Mouse (Mus musculus) retina, postnatal 1 day (tissue): ENCODE results near the gene Man1c1.

Source experiments
- DNase-seq: peaks from one replicate; pipeline ENCODE4 v3.0.0-alpha.2; 2012

Man1c1 gene

DNA sequence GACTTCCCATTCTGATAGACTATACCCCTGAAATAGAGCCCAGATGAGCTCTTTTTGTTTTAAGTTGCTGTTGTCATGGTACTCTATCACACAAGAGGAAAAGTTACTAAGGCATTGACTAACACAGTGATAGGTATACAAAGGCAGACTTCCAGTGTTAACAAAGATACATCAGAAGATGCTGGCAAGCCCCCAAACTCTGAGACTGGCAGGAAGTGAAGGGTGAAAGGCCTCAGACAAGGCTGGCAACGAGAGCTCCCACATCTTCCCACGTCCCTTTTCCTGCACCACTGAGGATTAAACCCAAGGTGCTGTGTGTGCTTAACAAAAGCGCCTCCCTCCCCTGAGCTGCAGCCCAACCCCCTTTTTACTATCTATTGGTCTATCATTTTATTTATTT, 19.2 kb upstream of the Man1c1 start:
- no peak for DNase-seq

DNA sequence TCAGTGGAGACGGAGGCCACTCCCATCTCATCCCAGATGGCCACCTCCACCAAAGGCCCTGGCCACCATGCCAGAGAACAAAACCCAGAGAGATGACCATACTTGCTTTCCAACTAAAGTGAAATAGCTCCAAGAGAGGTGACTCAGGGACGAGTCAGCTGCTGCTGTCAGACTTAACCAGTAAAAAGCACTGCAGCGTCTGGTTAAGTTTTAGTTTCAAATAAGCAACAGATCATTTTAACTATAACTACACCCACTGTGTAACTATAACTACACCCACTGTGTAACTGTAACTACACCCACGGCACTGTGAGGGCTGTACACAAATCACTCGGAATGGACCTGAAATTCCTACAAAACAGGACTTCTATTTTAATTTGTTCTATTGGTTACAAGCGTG, 17.0 kb upstream of the Man1c1 start:
- no peak for DNase-seq

DNA sequence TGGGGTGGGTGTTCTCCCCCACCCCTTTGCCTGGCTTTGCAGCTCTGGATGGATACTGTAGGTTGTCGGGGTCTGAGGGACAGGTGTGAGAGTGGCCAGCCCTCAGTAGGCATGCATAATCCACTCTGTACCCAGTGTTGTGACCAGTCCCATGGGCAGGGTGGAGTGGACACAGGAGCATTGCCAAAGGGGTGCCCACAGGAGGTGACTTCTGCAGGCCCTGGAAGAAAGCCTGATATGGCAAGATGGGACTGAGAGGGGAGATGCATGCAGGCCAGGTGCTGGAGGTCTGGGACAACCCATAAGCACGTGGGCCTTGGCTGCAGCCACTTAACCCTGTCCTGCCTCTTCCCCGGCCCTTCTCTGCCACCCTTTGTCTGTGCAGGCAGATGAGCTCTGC, 16.3 kb upstream of the Man1c1 start:
- no peak for DNase-seq

DNA sequence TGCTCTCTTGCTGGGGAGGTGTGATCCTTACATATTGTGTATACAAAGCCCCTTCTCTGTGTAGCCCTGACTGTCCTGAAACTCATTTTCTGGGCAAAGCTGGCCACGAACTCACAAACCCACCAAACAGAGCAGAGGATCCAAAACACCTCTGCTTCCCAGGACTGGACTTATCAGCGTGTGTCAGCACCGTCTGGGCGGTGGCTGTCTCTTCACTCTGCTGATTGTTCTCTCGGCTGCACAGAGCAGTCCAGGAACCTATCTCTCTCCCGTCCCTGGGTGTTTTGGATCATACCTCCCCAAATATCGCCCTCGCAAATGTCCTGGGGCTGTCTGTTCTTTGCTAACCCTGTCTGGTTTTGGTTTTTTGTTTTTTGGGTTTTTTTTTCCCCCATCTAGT, 15.4 kb upstream of the Man1c1 start:
- DNase-seq: no peak

DNA sequence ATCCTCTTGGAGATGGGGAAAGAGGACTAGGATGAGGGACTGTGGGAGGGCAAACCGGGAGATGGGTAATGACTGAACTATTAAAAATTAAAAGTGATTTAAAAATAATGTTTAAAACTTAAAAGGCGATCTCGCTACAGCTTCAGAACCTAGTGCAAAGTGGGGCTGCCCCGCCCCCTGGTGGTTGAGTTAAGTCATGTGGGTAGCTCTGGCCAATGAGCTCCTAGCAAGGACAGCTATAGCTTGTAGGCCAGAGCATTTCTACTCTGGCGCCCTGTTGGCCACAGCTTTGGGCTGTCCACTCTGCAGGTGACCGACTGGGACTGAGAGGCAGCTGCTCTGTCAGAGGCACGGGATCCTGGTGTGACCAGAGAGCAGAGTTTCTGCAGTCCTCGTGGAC, 9.8 kb upstream of the Man1c1 start:
- peak; percentile 86 for DNase-seq

DNA sequence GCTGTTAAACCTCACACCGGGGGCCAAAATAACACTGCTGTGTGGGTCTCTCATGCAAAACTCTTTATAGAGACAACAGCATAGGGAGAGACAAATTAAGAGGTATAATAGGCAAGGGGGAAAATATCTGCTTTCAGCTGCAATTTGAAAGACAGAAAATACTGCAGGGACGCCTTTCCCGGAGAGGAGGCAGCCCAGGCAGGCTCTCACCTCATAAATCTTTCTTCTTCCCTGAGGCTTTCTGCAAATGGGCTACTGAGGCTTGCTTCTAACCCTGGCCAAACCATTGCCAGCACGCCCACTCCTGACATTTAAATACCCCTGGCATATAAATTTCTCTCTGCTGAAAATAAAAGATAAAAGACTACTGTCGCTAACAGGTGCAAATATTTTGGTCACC, 1.2 kb upstream of the Man1c1 start:
- no peak for DNase-seq

DNA sequence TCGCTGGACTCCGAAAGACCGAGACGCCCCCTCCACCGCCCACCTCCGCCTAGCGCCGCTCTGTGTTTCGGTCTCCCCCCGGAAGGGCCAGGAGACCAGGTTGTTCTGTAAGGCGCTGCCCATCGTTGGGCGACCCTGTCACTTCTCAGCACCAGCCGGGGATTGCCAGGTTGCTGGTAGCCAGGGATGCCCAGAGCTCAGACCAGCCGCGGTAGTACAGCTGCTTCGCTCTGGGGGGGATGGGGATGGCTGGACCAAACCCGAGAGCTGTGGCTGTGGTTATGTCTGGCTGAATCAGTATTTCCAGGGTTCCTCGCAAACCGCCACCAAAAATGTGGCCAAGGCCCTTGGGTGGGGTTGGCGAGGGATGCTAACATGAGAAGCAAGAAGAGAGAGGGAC, 500 bp upstream of the Man1c1 start:
- no peak for DNase-seq

DNA sequence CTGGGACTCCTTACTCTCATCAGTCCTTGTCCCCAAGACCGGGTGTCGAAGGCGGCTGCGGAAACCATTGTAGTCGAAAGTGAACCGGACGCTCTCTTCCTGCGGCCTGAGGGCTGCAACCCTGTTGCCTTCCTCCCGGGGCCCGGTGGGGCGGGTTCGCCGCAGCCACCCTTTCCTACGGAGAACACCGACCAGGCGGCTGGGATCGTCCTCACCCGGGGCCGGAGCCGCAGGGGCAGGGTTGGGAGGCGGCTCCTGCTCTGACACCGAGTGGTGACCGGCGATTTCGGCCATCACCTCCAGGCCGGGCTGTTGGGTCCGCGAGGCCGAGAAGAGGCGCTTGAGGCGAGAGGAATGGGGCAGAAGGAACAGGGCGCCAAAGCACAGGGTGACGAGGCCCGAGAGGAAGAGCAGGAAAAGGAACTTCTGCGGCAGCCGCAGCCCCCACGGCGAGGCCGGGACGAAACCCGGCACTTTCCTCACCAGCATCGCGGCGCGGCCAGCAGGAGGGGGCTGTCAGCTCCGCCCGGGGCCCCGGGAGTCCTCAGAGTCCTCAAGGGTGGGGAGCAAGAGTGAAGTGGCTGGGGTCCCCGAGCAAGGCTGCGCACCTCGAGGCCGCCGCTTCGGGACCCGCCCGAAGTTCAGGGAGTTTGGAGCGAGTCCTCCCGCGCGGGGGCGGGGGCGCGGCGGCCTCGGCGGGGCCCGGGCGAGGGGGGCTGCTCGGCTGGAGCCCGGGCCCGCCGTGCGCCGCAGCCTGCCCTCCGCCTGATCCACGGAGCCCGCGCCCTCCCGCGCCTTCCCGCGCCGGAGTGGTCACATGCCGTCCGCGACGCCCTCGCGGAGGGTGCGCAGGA, 882 bp downstream of the Man1c1 start:
- DNase-seq: peak; percentile 40

DNA sequence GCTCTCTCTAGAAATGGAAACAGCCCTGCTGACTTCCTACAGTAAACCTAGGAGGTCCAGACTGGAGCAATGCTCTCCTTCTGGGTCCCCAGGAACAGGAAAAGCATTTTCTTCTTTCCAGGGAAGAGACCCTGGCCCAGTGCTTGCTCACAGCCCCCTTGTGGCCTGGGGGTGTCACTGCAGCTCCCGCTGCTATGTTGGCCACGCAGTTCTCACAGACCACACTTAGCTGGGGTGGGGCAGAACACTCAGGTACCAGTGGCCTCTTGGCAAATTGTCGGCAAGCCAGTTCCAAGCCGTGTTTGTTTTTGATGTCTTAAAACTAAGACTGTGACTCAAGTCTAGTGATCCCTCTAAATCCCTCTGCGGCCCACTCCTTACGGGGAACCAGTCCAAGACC, 2.2 kb downstream of the Man1c1 start:
- DNase-seq: peak; percentile 80

DNA sequence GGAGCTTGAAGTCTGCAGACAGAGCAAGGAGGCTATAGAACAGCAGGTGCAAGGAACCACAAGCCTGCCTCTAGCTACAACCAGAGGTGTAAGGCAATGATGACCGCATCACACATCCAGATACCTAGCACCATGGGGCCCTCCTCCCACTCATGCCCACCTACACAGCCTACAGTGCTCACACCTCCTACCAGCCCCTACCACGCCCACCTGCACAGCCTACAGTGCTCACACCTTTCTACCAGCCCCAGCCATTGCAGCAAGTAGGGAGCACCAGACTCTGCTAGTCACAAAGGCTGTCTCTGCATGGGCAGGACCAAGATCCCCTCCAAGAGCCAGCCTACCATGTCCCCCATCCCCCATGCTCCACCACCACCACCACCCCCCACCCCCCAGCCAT, 3.2 kb downstream of the Man1c1 start:
- no peak for DNase-seq

DNA sequence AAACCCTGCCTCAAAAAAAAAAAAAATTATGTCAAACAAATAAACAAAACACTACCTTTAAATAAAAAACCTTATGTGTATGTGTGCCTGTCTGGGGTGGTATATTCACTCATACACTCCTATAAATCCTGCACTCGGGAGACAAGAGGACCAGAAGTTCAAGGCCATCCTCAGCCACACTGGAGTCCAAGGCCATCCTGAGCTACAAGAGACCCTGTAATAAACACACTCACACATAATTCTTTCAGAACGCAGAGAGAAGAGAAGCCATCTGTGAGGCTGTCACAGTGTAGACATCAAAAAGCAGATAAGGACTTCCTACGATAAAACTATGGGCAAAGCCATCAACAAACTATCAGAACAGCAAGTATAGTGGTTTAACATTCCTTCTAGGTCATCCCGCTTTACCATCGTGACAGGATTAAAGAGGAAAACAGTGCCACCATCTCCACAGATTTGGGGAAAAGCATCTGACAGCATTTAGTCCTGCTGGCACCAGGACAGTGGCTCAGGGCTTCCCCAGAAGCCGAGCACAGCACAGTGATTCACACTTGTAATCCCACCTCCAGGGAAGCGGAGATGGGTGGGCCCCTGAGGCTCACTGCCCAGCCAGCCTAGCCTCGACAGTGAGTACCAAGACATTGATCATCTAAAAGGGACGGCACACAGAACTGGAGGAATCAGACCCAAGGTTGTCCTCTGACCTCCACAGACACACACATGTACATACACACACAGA, 10.7 kb downstream of the Man1c1 start:
- no peak for DNase-seq

DNA sequence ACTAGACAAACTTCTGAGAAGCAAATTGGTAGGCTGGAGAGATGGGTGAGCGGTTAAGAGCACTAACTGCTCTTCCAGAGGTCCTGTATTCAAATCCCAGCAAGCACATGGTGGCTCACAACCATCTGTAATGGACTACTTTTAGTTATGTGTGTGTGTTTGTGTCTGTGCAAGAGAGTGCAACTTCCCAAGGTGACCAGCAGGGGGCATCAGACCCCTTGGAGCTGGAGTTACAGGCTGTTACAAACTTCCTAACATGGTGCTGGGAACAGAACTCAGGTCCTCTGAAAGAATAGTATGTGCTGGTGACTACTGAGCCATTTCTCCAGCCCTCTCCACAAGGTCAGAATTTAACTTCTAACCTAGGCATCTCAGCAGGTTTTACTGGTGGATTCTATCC, 11.7 kb downstream of the Man1c1 start:
- no peak for DNase-seq

DNA sequence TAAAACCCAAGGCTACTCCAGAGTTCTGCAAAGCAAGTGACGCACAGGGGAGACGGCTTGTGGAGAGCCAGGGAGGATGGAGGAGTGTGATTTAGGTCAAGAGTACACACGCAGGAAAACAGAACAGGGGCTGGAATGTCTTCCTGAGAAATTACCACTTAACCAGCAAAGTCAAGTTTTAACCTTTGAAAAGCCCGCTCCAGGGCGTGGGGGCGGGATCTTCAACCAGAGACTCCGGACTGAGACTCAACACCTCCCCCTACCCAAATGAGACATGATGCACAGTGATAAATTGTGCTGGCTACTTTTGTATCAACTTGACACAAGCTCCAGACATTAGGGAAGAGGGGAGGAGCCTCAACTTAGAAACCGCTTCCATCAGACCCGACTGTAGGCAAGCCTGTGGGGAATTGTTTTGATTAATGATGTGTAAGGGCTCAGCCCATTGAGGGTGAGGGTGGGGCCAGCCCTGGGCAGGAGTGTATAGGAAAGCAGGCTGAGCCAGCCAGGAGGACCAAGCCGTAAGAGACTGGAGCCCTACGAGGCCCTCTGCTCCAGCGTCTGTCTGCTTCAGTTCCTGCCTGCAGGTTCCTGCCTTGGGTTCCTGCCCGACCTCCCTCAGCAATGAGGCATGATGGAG, 17.9 kb downstream of the Man1c1 start:
- no peak for DNase-seq

DNA sequence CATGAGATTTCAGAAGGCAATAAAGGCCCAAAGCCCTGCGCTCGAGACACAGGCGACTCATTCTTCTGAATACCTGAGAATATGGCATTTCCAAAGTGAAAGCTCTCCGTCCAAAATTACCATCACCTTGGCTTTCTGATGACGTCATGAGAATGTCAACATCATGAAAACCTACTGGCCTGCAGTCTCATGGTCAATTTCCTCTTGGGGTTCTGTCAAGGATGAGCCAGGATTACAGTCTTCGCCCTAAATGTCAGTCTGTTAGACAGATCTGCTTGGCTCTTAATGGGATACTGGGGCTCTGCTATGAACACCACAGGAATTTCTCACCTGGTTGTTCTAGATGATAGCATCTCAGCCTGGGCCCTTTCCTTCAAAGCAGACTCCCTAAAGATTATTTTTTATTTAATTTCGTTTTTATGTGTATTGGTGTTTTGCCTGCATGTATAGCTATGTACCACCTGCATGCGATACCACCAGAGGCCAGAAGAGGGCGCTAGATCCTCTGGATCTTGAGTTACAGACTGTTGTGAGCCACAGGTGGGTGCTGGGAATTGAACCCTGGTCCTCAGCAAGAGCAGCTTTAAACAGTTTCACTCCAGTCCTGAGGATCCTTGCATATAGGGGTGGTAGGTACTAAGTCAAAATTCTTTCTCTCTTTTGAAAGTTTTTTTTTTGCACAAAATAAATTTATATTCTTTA, 19.3 kb downstream of the Man1c1 start:
- DNase-seq: no peak

DNA sequence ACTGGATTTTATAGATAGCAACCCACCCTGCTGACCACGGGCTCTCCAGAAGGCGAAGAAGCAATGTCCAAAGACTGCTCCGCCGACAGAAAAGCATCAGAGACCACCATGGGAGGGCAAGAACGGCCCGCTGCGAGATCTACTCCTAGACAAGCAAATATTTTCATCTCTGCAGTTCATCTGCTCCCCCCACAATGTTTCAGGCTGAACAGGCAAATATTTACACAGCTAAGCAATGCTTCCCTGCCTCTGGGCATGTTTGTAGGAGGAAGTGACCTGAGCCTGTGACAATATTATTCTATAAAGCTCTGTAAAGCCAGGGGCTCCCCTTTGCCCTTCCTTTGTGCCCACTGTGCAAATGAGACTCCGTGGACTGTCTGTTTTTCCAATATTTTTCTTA, 20.2 kb downstream of the Man1c1 start:
- no peak for DNase-seq

DNA sequence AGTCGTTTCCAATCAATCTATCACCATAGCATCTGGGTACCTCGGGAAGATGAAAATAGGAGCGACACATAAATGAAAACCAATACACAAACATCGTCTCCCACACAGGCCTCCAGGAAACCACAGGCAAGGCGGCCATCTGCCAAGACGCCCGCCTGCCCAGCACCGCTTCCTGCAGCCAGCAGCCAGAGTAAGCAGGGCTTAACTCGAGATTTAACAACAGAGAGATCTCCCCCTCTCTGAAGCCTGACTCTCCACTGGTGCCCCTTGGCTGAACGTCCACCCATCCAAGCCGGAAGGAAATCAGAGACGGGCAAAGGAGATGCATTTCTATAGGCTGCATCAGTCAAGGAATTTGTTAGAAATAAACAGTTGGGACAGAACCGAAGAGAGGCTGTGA, 21.1 kb downstream of the Man1c1 start:
- no peak for DNase-seq

DNA sequence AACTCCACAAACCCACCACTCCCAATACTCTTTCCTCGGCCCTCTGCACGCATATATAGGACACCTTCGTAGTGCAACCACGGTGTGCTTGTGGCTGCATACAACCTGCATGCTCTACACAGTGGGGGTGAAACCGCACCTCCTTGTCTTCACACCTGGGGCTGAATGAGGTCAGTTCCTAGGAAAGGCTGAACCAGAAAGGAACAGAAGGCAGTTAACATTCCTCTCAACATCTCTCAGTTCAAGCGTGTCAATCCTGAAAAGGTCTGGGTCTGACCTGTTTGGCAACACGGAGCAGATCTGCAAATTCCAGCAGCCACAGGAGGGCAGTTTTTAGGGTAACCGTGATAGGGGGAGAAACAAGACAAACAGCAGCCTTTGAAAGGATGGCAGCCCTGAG, 21.7 kb downstream of the Man1c1 start:
- DNase-seq: no peak

DNA sequence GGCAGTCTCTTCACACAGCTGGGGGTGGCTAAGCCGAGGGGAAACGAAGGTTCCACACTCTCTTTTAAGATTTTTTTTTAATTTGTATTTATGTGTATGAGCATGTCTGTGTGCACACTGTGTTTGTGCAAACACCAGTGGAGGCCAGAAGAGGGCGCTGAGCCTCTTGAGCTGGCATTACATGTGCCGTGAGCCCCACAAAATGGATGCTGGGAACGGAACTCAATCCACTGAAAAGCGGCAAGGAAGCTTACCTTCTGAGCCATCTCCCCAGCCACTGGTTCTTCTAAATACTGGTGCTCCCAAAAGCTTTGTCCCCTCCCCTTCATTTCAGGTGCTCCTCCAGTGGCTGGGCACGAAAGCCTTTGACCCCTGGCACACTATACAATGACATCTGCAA, 22.3 kb downstream of the Man1c1 start:
- no peak for DNase-seq

DNA sequence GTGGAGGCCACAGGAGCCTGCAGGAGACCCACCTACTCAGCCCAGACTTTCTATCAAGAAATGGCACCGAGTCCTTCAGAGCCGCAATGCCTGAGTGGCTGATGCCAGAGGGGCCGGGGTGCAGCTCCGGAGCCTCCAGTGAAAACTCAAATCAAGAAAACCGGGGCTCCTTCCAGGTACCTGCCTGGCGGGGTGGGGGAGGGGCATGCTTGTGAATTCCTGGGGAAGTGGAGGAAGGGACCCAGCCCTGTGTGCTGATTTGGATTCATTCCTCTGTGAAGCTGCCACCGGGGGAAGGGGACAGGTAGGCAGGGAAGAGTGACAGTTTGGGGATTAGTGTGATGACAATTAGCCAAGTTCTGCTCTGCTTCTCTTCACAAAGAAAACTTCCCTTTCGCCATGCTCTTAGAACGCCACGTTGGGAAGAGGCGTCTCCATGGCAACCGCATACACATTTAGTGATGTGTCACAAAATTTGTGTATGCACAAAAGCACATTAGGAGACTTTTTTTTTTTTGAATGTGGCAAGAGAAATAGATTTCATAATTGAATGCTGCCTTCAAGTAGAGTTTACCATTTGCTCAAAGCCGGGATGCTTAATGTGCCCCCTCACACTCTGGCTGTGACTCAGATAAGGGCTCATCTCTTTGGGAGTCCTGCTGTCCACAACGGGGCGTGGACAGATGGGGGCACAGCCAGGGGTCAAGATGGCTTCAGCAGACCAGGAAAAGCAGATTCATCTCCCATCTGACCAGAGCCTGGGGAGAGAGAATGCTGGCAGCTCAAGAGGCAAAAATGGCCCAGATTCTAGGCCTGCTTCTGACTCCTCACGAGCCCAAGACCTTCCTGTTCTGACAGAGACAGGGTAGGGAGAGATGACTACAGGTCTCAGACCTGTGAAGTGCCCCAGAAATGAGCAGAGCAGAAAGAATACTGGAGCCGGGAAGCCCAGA, 26.3 kb downstream of the Man1c1 start:
- DNase-seq: no peak

DNA sequence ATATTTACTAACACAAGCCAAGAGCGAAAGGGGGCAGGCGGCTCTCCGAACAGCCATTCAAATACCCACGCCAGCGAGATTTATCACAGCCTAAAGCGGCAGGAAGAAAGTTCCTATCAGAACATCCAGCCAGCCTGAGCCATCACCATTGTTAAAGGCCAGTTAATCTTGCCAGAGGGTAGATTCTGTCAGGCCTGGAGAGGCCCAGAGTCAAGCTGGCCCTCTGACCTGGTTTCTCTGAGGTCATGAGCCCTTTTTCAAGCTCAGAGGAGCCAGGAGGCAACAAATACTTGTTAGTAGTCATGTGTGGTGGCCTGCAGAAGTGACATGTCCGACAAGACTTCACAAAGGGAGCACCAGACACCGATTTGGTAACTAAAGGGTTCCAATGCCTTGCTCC, 28.3 kb downstream of the Man1c1 start:
- peak; percentile 40 for DNase-seq

DNA sequence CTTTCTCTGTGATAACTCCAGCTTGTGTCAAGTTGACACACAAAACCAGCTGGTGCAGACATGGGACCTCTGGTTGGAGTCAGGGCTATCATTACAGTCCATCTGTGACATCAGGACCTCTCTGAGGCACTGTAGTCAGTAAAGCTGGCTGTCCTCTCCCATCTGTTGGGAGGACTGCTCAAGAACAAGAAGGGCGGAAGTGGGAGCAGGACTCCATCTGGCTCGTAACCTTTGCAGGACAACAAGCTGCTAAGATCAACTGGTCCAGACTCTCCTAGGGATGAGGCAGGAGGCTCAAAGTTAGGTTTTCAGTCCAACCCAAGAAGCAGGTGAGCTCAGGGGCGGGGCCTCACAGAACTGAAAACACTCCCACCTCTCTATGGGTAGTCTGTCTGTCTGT, 29.1 kb downstream of the Man1c1 start:
- DNase-seq: no peak

DNA sequence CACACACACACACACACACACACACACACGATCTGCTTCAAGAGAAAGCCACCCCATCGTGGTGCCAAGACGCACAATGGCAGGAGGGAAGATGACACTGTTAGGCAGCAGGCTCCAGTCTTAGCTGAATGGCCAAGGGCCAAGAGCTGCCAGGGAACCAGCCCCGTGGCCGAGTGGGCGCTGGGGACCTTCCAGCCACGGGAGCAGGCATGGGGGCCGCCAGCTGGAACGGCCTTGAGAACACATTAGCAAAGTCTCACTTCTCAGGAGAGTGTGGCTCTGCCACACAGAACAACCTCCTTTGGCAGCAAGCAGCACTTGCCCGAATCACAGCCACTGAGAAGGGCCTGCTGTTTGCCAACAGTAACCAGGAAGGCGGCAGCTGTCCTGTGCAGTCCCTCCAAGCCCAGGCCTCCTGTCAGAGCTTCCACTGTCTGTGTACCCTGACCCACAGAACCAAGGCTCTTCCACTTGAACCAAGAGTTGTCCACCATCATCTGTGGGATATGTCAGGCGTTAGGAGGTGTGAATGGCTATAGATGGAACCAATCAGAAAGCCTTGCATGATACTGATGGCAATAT, 30.1 kb downstream of the Man1c1 start:
- DNase-seq: no peak
